Mouse (Mus musculus): Measurements from ENCODE around the gene Gm17571. TPM values are rescaled to one million over a fixed set of nuclear protein-coding genes. Genes with fewer than 3 reads are reported as not detected.

Gene Gm17571
- polyA plus RNA-seq, 1 experiment from 2014 or later = not detected

GRCm38 (mm10) chr9:13483199-13484068, 36.9 kb upstream of the Gm17571 start:
- 74% methylated on average over 5 of the region's 5 CpGs for WGBS
- Histone ChIP-seq H3K9me3 (ENCODE audit: control insufficient read depth, low read length) (no peaks in the 10 kb centered on the region), H3K27ac (ENCODE audit: low read depth, low read length) (no peak overlapping the region), H3K27me3 (ENCODE audit: control insufficient read depth, insufficient read depth, low read length) (no peaks in the 10 kb centered on the region), H3K4me3 (ENCODE audit: low read depth, low read length) (no peak overlapping the region), H3K4me2 (no peak overlapping the region), H3K36me3 (ENCODE audit: control insufficient read depth, insufficient read depth, low read length) (no peaks in the 10 kb centered on the region), H3K4me1 (ENCODE audit: control insufficient read depth, insufficient read depth, low read length) (peaks cover 21% of the 10 kb centered on the region), H3K9ac (ENCODE audit: low read length) (no peak overlapping the region)
- ATAC-seq (ENCODE audit: low FRiP score) (peak; percentile 30; the same call in 1 of the 2 replicates), DNase-seq (ENCODE audit: low spot score, missing footprints) (peak; percentile 80)

GRCm38 (mm10) chr9:13479275-13479674, 32.7 kb upstream of the Gm17571 start:
- Histone ChIP-seq H3K36me3 (ENCODE audit: control insufficient read depth, insufficient read depth, low read length) (no peaks in the 10 kb centered on the region), H3K4me3 (ENCODE audit: low read depth, low read length) (no peak overlapping the region), H3K9me3 (ENCODE audit: control insufficient read depth, low read length) (no peaks in the 10 kb centered on the region), H3K27me3 (ENCODE audit: control insufficient read depth, insufficient read depth, low read length) (no peaks in the 10 kb centered on the region), H3K27ac (ENCODE audit: low read depth, low read length) (no peak overlapping the region), H3K4me2 (no peak overlapping the region), H3K9ac (ENCODE audit: low read length) (no peak overlapping the region), H3K4me1 (ENCODE audit: control insufficient read depth, insufficient read depth, low read length) (peaks cover 19% of the 10 kb centered on the region)
- ATAC-seq (ENCODE audit: low FRiP score) = peak; percentile 63
- peak; percentile 86 for DNase-seq (ENCODE audit: low spot score, missing footprints)
- 18% methylated on average over 4 of the region's 4 CpGs for WGBS

GRCm38 (mm10) chr9:13474951-13475350, 28.4 kb upstream of the Gm17571 start:
- H3K4me3 ChIP-seq (ENCODE audit: low read depth, low read length) = no peak overlapping the region
- H3K9me3 ChIP-seq (ENCODE audit: control insufficient read depth, low read length) = no peaks in the 10 kb centered on the region
- ATAC-seq (ENCODE audit: low FRiP score) = no peak
- H3K36me3 ChIP-seq (ENCODE audit: control insufficient read depth, insufficient read depth, low read length) = no peaks in the 10 kb centered on the region
- no peaks in the 10 kb centered on the region for H3K27me3 ChIP-seq (ENCODE audit: control insufficient read depth, insufficient read depth, low read length)
- no peak overlapping the region for H3K4me2 ChIP-seq
- no peak overlapping the region for H3K27ac ChIP-seq (ENCODE audit: low read depth, low read length)
- H3K9ac ChIP-seq (ENCODE audit: low read length) = no peak overlapping the region
- peaks cover 8% of the 10 kb centered on the region for H3K4me1 ChIP-seq (ENCODE audit: control insufficient read depth, insufficient read depth, low read length)
- no peak for DNase-seq (ENCODE audit: low spot score, missing footprints)
- WGBS = 94% methylated on average over 5 of the region's 5 CpGs

- WGBS = 60% methylated on average over 7 of the region's 7 CpGs
- no peak for ATAC-seq (ENCODE audit: low FRiP score)
- no peak overlapping the region for H3K4me3 ChIP-seq (ENCODE audit: low read depth, low read length)
- H3K4me2 ChIP-seq = no peak overlapping the region
- H3K9ac ChIP-seq (ENCODE audit: low read length) = no peak overlapping the region
- no peaks in the 10 kb centered on the region for H3K27me3 ChIP-seq (ENCODE audit: control insufficient read depth, insufficient read depth, low read length)
- H3K27ac ChIP-seq (ENCODE audit: low read depth, low read length) = no peak overlapping the region
- H3K4me1 ChIP-seq (ENCODE audit: control insufficient read depth, insufficient read depth, low read length) = peaks cover 4% of the 10 kb centered on the region; the same call in 1 of the 2 replicates
- no peaks in the 10 kb centered on the region for H3K36me3 ChIP-seq (ENCODE audit: control insufficient read depth, insufficient read depth, low read length)
- DNase-seq (ENCODE audit: low spot score, missing footprints) = no peak
- H3K9me3 ChIP-seq (ENCODE audit: control insufficient read depth, low read length) = no peaks in the 10 kb centered on the region
Measured at GRCm38 (mm10) chr9:13470013-13470412, 23.5 kb upstream of the Gm17571 start.

GRCm38 (mm10) chr9:13468778-13469177, 22.2 kb upstream of the Gm17571 start:
- no peak for ATAC-seq (ENCODE audit: low FRiP score)

GRCm38 (mm10) chr9:13467745-13468144, 21.2 kb upstream of the Gm17571 start:
- peaks cover 4% of the 10 kb centered on the region; the same call in 1 of the 2 replicates for H3K4me1 ChIP-seq (ENCODE audit: control insufficient read depth, insufficient read depth, low read length)
- no peaks in the 10 kb centered on the region for H3K9me3 ChIP-seq (ENCODE audit: control insufficient read depth, low read length)
- no peak for ATAC-seq (ENCODE audit: low FRiP score)
- no peak for DNase-seq (ENCODE audit: low spot score, missing footprints)
- no peaks in the 10 kb centered on the region for H3K27me3 ChIP-seq (ENCODE audit: control insufficient read depth, insufficient read depth, low read length)
- no peak overlapping the region for H3K27ac ChIP-seq (ENCODE audit: low read depth, low read length)
- 69% methylated on average over 7 of the region's 7 CpGs for WGBS
- H3K4me3 ChIP-seq (ENCODE audit: low read depth, low read length) = no peak overlapping the region
- H3K36me3 ChIP-seq (ENCODE audit: control insufficient read depth, insufficient read depth, low read length) = no peaks in the 10 kb centered on the region
- no peak overlapping the region for H3K4me2 ChIP-seq
- no peak overlapping the region for H3K9ac ChIP-seq (ENCODE audit: low read length)

More at GRCm38 (mm10) chr9:13468778-13469177, 22.2 kb upstream of the Gm17571 start:
- Histone ChIP-seq H3K4me1 (ENCODE audit: control insufficient read depth, insufficient read depth, low read length) (peaks cover 4% of the 10 kb centered on the region; the same call in 1 of the 2 replicates), H3K9me3 (ENCODE audit: control insufficient read depth, low read length) (no peaks in the 10 kb centered on the region), H3K4me2 (no peak overlapping the region), H3K9ac (ENCODE audit: low read length) (no peak overlapping the region), H3K27ac (ENCODE audit: low read depth, low read length) (no peak overlapping the region), H3K27me3 (ENCODE audit: control insufficient read depth, insufficient read depth, low read length) (no peaks in the 10 kb centered on the region), H3K36me3 (ENCODE audit: control insufficient read depth, insufficient read depth, low read length) (no peaks in the 10 kb centered on the region), H3K4me3 (ENCODE audit: low read depth, low read length) (no peak overlapping the region)
- no peak for DNase-seq (ENCODE audit: low spot score, missing footprints)
- 84% methylated on average over 6 of the region's 6 CpGs for WGBS

- Histone ChIP-seq H3K36me3 (ENCODE audit: control insufficient read depth, insufficient read depth, low read length) (no peaks in the 10 kb centered on the region), H3K9me3 (ENCODE audit: control insufficient read depth, low read length) (no peaks in the 10 kb centered on the region), H3K27me3 (ENCODE audit: control insufficient read depth, insufficient read depth, low read length) (no peaks in the 10 kb centered on the region), H3K9ac (ENCODE audit: low read length) (no peak overlapping the region), H3K4me1 (ENCODE audit: control insufficient read depth, insufficient read depth, low read length) (peaks cover 4% of the 10 kb centered on the region; the same call in 1 of the 2 replicates), H3K4me2 (no peak overlapping the region), H3K4me3 (ENCODE audit: low read depth, low read length) (no peak overlapping the region), H3K27ac (ENCODE audit: low read depth, low read length) (no peak overlapping the region)
- 89% methylated on average over 10 of the region's 10 CpGs for WGBS
- no peak for ATAC-seq (ENCODE audit: low FRiP score)
- no peak for DNase-seq (ENCODE audit: low spot score, missing footprints)
Measured at GRCm38 (mm10) chr9:13466816-13467215, 20.3 kb upstream of the Gm17571 start.

GRCm38 (mm10) chr9:13466351-13466750, 19.8 kb upstream of the Gm17571 start:
- no peak overlapping the region for H3K27ac ChIP-seq (ENCODE audit: low read depth, low read length)
- no peak overlapping the region for H3K9ac ChIP-seq (ENCODE audit: low read length)
- no peaks in the 10 kb centered on the region for H3K36me3 ChIP-seq (ENCODE audit: control insufficient read depth, insufficient read depth, low read length)
- no peak overlapping the region for H3K4me2 ChIP-seq
- H3K4me1 ChIP-seq (ENCODE audit: control insufficient read depth, insufficient read depth, low read length) = peaks cover 4% of the 10 kb centered on the region; the same call in 1 of the 2 replicates
- no peaks in the 10 kb centered on the region for H3K27me3 ChIP-seq (ENCODE audit: control insufficient read depth, insufficient read depth, low read length)
- DNase-seq (ENCODE audit: low spot score, missing footprints) = no peak
- ATAC-seq (ENCODE audit: low FRiP score) = no peak
- no peak overlapping the region for H3K4me3 ChIP-seq (ENCODE audit: low read depth, low read length)
- WGBS = 83% methylated on average over 4 of the region's 4 CpGs
- H3K9me3 ChIP-seq (ENCODE audit: control insufficient read depth, low read length) = no peaks in the 10 kb centered on the region

- H3K4me1 ChIP-seq (ENCODE audit: control insufficient read depth, insufficient read depth, low read length) = peaks cover 4% of the 10 kb centered on the region; the same call in 1 of the 2 replicates
- ATAC-seq (ENCODE audit: low FRiP score) (no peak), DNase-seq (ENCODE audit: low spot score, missing footprints) (no peak)
- no peak overlapping the region for H3K4me2 ChIP-seq
- H3K9me3 ChIP-seq (ENCODE audit: control insufficient read depth, low read length) = no peaks in the 10 kb centered on the region
- no peak overlapping the region for H3K27ac ChIP-seq (ENCODE audit: low read depth, low read length)
- no peak overlapping the region for H3K4me3 ChIP-seq (ENCODE audit: low read depth, low read length)
- no peaks in the 10 kb centered on the region for H3K27me3 ChIP-seq (ENCODE audit: control insufficient read depth, insufficient read depth, low read length)
- 76% methylated on average over 4 of the region's 4 CpGs for WGBS
- H3K36me3 ChIP-seq (ENCODE audit: control insufficient read depth, insufficient read depth, low read length) = no peaks in the 10 kb centered on the region
- no peak overlapping the region for H3K9ac ChIP-seq (ENCODE audit: low read length)
Measured at GRCm38 (mm10) chr9:13465358-13466020, 18.9 kb upstream of the Gm17571 start.

Data from midbrain, embryonic 11.5 days (tissue).